Mouse (Mus musculus) cerebellum, adult 9-11 months (tissue): ENCODE data around the gene Mrps30.
"Not testable (repeated sequence)": the region's sequence is repeated elsewhere in the genome, so short reads cannot be mapped to it uniquely, and the experiment has no call there.

Experiments
- DNase-seq: peaks from one replicate; pipeline ENCODE4 v3.0.0; 2022

Gene Mrps30

GRCm38 (mm10) chr13:118386511-118387447 lies at the start of gene Mrps30, which contains the start of gene B430218F22Rik:
TSS of gene Mrps30 (minus strand) at chr13:118387252.
TSS of gene B430218F22Rik (plus strand) at chr13:118386630.
- peak; percentile 93 for DNase-seq

GRCm38 (mm10) chr13:118420847-118421246 lies 33.8 kb upstream of the Mrps30 start:
- no peak for DNase-seq

- DNase-seq: no peak
Measured at GRCm38 (mm10) chr13:118420408-118420807, 33.4 kb upstream of the Mrps30 start.

GRCm38 (mm10) chr13:118418163-118418562 lies 31.1 kb upstream of the Mrps30 start:
- DNase-seq: no peak

- no peak for DNase-seq
Measured at GRCm38 (mm10) chr13:118411297-118411992, 24.4 kb upstream of the Mrps30 start.

GRCm38 (mm10) chr13:118403544-118403943 lies 16.5 kb upstream of the Mrps30 start:
- no peak for DNase-seq

- no peak for DNase-seq
Measured at GRCm38 (mm10) chr13:118400340-118400739, 13.3 kb upstream of the Mrps30 start.

- DNase-seq: no peak
Measured at GRCm38 (mm10) chr13:118395803-118396202, 8.8 kb upstream of the Mrps30 start.

- DNase-seq: not testable (repeated sequence)
Measured at GRCm38 (mm10) chr13:118387448-118387801, 373 bp upstream of the Mrps30 start.

- DNase-seq: no peak
Measured at GRCm38 (mm10) chr13:118380381-118380780, 6.7 kb downstream of the Mrps30 start.

- DNase-seq: peak; percentile 28
Measured at GRCm38 (mm10) chr13:118379155-118379554, 7.9 kb downstream of the Mrps30 start.

GRCm38 (mm10) chr13:118372871-118373270 lies 14.2 kb downstream of the Mrps30 start:
- DNase-seq: no peak

- no peak for DNase-seq
Measured at GRCm38 (mm10) chr13:118365774-118366173, 21.3 kb downstream of the Mrps30 start.

GRCm38 (mm10) chr13:118363342-118363741 lies 23.7 kb downstream of the Mrps30 start:
- DNase-seq: no peak

- DNase-seq: no peak
Measured at GRCm38 (mm10) chr13:118350870-118351269, 36.2 kb downstream of the Mrps30 start.

- DNase-seq: no peak
Measured at GRCm38 (mm10) chr13:118350257-118350656, 36.8 kb downstream of the Mrps30 start.
